Mouse (Mus musculus): Measurements from ENCODE around the gene Ift122.

Gene Ift122

GRCm38 (mm10) chr6:115961743-115962142, 108.5 kb downstream of the Ift122 start:
- no peak for DNase-seq

DNA sequence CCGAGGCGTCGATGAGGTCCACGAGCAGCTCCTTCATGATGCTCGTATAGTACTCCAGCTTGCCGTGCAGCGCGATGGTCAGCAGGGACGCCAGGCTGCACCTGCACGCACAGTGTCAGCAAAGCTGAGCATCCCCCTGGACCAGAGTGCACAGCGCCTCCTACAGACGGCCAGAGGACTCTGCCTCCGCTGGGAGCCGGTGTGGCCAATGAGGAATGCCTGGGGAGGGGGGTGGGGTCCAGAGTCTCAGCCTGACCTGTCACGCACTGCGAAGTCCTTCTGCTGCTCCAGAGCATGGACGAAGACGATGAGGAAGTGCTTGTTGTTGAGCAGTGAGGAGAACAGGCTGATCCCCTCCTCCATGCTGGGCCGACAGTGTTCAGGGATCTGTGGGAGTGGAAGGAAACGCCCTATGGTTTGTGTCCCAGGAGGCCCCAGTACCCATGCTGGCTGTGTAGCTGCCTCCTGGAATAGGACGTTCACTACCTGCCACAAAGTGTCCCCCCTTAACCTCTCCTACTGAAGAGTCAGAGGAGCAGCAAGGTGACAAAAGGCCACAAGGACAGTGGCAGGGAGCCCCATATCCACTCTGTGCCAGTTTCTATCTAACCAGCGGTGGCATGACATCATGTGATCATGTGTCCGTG, 109.3 kb downstream of the Ift122 start:
- DNase-seq: peak; percentile 62

GRCm38 (mm10) chr6:115963656-115964055, 110.4 kb downstream of the Ift122 start:
- DNase-seq: no peak

GRCm38 (mm10) chr6:115966227-115966966, 113.1 kb downstream of the Ift122 start:
- DNase-seq: no peak

DNA sequence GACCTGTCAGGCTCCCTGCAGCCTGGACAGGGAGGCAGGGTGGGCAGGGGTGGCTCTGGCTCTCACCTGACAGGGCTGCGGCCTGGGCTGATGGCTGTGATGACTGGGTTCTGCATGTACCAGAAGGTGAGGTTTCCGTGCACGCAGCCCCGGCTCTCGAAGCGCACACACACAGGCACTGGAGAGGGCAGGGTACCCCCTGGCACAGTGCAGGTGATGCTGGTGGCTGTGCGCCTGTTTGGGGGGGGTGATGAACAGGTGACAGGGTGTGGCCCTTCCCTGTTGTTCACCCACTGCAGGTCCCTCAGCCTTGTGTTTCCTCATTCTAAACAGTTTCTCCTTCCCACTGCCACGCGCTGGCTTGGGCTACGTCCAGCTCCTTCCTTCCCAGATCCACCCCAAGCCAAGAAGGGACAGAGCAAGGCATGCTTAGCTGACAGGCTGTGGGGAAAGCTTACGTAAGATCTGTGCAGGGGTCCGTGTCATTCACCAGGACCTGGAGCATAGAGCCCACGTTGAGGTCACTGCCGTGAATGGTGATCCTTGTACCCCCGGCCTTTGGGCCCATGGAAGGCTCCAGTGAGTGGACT, 114.1 kb downstream of the Ift122 start:
- DNase-seq: no peak

DNA sequence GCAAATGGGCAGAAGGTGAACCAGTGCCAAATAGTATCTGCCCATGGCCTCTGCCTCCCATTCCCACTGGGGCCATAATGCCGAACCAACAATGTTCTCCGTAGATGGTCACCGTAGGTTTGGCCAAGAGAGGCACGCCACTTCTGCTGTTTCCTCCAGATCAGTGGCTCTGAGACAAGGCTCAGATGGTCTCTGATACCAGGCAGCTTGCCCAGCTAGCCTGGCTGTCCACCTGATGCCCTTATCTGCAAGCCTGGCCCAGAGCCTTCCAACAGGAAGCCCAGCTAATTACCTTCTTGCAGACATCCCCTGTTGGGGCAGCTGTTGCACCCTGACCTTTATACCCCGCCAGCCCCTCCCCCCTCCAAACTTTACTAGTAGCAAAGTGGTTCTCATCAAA, 114.8 kb downstream of the Ift122 start:
- no peak for DNase-seq

GRCm38 (mm10) chr6:115968700-115969099, 115.4 kb downstream of the Ift122 start:
- DNase-seq: no peak

DNA sequence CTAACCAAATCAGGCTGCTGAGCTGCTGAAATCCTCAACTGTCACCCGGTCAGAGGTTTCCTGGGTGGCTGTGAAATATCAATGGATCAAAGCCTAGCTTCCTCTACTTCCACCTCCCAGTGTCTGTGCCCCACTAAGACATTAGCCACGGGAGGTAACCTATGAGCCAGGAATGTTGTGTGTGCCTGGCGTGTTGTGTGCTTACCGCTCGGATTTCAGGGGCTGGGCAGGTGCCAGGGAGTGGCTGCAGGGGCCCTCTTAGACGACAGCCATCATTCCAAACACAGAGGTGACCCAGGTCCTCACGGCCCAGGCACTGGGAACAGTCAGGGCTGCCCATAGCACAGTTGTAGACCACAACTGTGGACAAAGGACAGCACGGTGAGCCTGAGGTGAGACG, 115.8 kb downstream of the Ift122 start:
- DNase-seq: no peak

DNA sequence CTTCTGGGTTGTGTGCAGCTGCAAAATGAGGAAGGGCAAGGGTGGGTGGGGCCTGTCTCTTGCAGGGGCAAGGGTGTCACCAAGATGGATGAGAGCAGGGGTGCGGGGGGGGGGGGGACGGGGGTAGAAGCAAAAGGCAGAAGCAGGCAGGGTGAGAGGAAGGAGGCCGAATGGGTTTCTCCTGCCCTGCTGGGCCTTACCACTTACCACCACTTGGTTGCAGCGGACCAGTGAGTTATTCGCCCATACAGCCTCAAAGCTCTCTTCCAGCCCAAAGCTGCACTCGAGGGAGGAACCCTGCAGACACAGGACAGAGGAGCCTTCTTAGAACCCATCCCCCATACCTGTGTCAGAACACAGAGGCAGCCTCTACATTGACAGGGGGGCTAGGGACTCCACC, 116.7 kb downstream of the Ift122 start:
- DNase-seq: no peak

- no peak for DNase-seq
Measured at GRCm38 (mm10) chr6:115971273-115972060, 118.2 kb downstream of the Ift122 start.

DNA sequence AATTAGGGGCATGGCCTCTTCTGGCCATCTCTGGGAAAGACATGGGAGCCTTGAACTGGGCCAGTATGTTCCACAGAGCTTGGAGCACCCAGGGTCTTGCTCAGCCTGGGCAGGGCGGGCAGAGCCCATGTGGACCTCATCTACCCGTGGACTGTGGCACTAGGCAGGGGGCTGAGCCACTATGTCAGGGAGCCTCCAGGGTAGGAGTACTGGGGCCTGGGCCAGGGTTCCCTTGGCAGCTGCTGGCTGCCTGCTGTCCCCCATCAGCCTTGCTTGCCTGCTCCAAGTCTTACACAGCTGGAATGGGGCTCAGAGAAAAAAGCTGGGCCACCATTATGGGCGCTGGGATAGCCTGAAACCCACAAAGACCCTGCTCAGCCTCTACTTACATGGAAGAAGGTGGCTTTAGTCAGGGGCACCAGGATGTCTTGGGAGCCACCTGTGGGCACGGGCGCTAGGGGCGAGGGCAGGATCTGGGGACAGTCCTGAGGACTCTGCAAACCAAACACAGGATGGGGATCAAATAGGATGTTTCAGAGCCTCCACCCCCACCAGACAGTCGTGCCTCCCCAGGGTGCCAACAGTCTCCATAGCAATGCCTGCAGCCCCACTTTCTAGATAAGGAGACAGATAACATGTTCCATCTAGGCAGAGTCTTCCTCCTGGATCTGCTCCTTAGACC, 119.0 kb downstream of the Ift122 start:
- DNase-seq: no peak

DNA sequence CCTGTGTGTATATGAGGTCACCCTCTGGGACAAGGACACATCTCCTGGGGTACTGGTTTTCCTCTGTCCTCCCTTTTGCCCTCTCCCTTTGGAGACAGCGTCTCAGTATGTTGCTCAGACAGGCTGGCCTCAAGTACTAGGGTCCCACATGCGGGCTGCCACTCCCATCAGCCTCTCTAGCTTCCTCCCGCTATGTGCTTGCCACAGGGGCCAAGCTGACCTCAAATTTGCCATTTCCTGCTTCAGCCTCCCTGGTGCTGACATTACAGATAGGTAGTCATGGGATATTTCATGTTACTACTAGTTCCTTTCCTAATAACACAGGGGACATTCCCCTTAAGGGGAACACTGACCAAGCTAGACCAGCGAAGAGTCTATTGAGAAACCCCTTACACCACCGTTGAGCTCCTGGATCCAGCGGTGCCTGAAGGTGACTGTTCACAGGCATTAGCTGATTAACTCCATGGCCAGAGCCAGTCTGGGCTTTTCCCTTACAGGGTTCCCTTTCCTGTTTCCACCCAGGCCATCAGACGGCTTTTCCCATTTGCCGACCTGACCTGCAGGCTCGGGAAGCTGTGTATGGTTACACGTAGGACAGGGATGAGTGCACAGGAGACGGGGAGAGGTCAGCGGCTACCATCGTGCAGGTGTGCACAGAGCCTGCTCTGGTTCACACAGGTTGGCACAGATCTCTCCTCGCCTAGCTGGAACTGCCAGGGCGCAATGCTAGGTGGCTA, 120.0 kb downstream of the Ift122 start:
- no peak for DNase-seq

DNA sequence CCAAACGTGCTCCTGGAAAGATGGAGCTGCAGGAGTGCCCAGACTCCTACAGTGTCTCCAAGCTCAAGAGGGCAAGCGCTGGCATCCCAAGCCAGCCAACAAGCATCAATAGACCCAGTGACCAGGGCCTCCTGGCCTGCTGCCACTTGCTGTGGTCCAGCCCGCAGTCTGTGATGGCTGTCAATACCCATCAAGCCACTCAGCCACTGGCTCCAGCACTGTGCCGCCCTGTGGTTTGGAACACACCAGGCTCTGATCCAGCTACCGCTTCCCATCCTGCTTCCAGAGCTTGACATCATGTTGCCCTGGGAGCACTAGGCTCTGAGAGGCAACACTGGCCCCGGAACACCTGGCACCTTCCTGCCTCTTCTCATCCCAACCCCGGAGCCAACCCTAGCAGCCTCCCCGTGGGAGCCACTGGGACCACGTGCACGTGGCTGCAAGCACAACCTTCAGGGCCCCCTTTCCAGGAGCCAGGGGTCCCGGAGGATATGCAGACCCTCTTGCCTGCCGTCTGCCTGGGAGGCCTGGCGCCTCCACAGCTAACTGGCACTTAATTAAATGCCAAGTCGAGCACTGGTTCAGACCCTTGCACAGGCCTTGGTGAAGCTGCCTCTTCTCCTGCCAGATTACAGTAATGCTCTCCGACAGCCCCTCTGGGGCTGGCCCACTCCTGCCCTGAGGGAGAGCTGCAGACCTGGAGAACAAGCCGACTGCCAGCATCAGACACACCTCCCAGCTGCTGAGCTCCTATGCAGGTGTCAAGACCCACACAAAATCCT, 120.8 kb downstream of the Ift122 start:
- no peak for DNase-seq

DNA sequence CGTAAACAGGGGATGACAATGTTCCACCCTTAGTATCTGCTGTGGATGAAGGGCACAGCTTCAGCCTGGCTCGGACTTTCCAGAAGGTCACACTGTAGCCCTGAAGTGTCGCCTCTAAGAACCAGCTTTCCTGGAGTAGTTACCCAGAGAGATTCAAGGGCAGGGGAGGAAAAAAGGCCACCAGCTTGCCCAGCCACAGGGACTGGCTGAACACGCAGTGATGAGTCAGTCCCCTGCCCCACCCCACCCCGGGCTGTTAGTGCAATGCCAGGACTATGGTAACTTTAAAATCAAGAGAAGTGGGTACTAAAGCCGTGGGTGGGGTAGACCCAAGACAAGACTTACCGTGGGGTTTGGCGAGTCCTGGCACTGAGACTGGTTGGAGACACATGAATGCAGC, 122.3 kb downstream of the Ift122 start:
- no peak for DNase-seq

Measured in embryo, embryonic 11 days (tissue).